Mouse (Mus musculus): Measurements from ENCODE around the gene Bnc1.

Bnc1 gene

GRCm38 (mm10) chr7:81992131-81993061, at the start of gene Bnc1:
TSS of gene Bnc1 (minus strand) at chr7:81992292.
- DNase-seq, result peak; percentile 2 to 56

- DNase-seq, result no peak
Measured at GRCm38 (mm10) chr7:82033347-82033746, 41.3 kb upstream of the Bnc1 start.

- DNase-seq, result peak; percentile 52 to 75
Measured at GRCm38 (mm10) chr7:82029666-82030065, 37.6 kb upstream of the Bnc1 start.

DNA sequence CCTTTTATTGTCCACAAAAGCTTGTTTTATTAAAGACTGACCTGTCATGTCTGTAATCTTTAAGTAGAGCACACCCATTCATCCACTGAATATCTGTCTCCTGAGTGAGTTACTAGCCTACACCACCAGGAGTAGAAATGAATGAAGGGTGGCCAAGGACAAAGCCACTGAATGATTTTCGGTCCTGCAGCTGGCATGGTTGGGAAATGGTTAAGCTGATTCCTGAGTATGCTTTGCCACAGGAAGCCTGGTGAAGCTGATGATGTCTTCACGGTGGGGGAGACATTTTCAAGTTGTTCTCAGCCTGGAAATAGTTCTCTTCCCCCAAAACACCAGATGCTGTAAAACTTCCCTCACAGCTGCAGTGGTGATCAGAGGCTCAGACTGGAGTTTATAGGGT, 33.7 kb upstream of the Bnc1 start:
- DNase-seq, result no peak

DNA sequence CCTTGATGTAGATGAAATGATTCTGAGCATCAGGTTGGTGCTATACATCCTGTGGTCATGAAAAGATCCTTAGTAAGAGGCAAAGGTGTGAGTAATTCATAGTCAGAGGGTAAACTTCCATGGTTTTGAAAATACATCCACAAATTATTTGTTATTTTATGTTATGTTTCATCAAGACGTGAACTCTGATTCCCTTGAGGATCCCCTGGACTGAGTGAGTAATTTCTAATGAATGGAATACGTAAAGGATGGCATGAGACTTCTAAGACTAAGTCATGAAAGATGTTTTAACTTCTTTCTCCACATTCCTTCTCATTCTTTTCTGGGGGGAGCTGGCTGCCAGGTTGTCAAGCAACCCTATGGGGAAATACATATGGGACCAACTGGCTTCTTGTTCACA, 31.6 kb upstream of the Bnc1 start:
- DNase-seq, result no peak

- no peak for DNase-seq
Measured at GRCm38 (mm10) chr7:82022404-82022803, 30.3 kb upstream of the Bnc1 start.

DNA sequence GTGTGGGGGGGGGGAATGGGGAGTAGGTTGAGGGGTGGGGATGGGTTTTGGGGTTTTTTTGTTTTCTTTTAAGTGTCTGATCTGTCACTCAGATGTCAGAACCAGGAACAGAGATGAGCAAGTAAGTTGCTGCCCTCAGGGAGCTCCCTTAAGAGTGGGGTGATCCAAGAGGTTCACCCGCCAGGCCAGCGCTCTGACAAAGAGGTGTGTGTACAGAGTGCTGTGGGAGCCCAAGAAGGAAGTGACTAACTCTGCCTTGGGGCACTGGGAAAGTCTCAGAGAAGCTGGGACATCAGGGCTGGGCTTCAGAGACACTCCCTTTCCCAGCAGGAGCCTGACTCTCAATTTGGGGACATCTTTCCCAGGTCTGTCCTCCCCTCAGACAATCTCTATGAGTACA, 25.9 kb upstream of the Bnc1 start:
- no peak for DNase-seq

DNA sequence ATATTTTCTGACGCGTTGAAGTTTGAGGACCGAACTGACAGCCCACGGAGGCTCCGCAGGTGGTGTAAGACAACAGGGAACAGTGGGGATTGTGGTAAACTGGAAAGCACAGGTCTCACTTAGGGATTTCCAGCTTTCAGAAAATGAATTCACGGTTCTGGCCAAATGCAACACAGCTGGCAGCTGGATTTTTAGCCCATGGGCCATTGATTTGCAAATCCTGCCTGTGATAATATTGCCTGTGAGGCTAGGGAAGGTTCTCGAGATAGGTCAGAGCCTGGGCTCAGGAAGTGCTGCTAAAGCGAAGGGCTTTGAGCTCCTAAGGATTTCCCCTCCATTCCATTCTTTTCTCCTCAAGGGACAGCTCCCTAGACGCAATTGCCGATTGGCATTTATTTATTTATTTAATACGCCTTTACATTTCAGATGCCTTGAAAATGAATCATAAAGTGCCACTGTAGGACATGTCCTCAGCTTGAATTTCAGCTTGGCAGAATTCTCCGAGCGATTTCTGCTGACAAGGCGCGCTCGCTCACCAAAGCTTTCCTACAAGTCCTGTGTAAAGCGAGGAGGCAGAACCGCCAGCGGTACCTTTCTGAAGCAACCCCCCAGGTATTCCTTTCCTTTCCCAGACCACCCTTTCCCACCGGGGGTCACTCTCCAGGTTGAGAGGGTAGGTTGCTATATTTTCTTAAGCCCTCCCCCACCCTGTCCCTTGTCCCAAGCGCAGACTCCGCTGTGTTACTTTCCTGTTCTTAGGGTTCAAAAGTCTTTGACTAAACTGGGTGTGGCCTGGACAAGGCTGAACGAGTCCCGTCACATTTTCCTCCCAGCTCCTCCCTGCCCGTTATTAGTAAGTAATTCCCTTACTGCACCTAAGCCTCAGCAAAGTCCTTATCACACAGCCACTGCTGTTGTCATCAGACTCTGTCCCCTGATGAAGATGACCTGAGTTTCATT, 24.9 kb upstream of the Bnc1 start:
- peak; percentile 37 to 51 for DNase-seq

DNA sequence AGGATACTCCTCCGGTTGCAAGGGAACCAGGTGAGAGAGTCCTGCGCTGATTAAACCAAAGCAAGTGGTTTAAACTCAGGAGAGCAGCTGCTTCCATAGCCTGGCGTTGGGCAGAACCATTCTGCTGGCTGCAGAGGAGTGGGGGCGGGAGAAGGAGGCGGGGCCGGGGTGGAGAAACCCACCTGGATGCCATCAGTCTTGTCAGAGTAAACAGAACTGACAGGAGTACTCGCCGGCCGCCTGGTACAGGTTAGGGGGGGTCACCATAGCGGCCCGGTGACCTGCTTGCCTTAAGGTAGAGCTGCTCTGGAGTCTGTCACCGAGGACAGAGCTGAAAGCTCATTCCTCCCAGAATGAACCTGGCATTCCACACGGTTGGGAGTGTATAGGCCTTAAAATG, 20.4 kb upstream of the Bnc1 start:
- DNase-seq, result no peak

DNA sequence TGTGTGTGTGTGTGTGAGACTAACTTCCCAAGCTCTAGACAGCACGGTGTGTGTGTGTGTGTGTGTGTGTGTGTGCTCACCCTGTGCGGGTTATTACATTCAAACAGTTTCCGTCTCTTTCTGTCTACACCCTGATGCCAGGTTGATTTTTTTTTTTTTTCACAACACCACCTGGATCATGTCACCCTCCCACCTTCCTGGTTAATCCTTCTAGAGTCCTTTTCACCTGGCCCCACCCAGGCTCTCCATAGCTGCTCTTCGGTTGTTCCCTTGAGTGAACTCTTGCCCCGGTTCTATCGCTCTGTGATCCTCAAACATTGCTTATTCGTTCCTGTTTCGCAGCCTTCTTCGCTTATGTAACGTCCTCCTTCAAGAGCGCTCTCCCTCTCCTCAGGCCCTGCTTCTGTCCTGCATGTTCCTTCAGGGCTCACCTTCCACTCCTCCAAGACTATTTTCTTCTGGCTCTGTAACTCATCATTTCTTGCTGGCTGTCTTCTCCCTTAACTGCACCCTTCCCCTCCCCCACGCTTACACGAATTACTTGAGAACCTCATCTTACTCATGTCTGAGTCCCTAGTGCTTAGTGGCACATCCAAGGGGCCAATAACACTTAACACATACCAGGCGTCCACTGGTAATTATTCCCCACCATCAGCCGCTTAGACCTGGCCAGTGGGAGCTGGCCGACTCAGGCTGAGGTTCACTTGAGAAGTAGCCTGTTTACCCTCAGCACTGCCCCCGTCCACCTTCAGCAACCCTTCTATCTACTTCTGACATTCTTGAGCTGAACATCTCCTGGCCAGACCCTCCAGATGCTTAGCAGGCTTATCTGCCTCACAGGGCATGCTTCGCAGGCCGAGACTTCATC, 19.7 kb upstream of the Bnc1 start:
- no peak for DNase-seq

DNA sequence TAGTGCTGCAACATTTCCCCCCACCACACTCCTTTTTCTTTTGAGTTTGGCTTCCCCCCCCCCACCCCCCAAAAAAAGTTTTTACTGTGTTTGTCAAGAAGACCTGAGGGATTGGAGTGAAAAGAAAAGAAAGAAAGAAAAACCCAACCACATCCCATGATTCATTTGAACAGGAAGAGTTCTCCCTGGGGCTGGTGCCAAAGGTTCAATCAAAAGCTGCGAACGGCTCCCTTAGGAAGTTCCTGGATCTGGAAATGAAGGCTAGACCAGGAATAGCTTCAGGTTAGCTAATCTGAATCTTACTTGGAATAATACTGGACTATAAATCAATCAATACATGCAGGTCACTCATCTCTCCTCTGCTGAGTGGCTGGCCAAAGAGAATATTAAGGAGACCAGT, 15.1 kb upstream of the Bnc1 start:
- DNase-seq, result no peak

DNA sequence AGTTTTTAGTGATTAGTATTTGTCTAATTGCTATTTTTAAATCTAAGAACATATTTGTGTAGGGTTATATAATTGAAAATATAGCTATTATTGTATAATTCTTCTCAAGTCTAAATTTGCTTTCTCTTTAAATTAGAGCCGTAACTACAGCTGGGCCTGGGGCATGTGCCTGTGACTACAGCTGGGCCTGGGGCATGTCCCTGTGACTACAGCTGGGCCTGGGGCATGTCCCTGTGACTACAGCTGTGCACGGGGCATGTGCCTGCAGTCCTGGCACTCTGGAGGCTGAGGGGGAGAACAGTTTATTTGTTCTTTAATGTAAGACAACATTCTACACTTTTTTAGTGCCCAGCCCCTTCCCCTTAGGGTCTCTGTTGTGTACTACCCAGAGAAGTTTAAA, 12.1 kb upstream of the Bnc1 start:
- DNase-seq, result no peak

- no peak for DNase-seq
Measured at GRCm38 (mm10) chr7:81999816-82000215, 7.7 kb upstream of the Bnc1 start.

GRCm38 (mm10) chr7:81999372-81999771, 7.3 kb upstream of the Bnc1 start:
- DNase-seq, result no peak

- no peak for DNase-seq
Measured at GRCm38 (mm10) chr7:81995975-81996374, 3.9 kb upstream of the Bnc1 start.

- no peak for DNase-seq
Measured at GRCm38 (mm10) chr7:81995126-81995525, 3.0 kb upstream of the Bnc1 start.

GRCm38 (mm10) chr7:81993140-81993539, 1.0 kb upstream of the Bnc1 start:
- no peak for DNase-seq

GRCm38 (mm10) chr7:81991611-81992061, 456 bp downstream of the Bnc1 start:
- DNase-seq, result peak in 1 of 2 experiments; percentile 2

GRCm38 (mm10) chr7:81991116-81991515, 976 bp downstream of the Bnc1 start:
- DNase-seq, result no peak

GRCm38 (mm10) chr7:81983651-81984050, 8.4 kb downstream of the Bnc1 start:
- DNase-seq, result no peak

DNA sequence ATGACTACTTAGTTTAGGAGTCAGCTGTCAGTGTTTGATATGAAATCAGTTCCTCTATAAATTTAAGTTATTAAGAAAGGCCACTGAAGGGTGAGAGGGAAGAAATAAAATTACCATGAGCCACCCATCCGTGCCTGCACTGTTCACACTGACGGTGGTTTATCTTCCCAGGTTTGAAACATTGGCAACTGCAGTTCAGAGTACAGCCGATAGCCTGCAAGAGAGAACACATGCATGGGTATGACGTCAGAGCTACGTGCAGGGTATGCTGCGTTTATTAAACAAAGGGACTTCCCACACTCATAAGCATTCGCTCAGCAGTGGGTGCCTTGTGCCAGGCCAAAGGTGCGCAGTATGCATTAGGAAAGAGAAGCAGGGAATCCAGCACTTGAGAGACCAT, 13.8 kb downstream of the Bnc1 start:
- DNase-seq, result no peak

DNA sequence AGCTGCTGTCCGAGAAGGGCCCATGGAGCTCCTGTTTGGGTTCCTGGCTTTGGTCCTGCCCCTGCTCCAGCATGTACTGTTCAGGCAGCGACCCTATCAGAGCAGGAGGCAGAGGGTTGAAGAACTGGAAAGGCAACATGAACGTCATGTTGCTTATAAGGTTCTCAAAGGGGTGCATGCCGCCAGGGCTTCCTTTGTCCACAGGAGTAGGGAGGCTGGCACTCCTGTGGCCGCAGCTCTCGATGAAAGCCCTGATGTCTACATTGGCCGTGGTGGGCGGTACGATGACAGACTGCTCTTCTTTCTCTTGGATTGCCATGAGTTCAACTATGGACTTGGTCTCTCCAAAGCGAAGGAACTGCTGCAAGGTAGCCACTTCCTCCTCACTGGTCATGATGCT, 17.5 kb downstream of the Bnc1 start:
- DNase-seq, result no peak

All from kidney, postnatal 25 days (tissue).